Mouse (Mus musculus) natural killer cell, adult 2 months (primary cell): ENCODE results near the gene Usp11.

Source experiments
- DNase-seq, 2 experiments: peaks; one replicate each; pipeline ENCODE4 v3.0.0; 2022; ENCODE audit warnings: low spot score in 2 of 2

The Usp11 gene

DNA sequence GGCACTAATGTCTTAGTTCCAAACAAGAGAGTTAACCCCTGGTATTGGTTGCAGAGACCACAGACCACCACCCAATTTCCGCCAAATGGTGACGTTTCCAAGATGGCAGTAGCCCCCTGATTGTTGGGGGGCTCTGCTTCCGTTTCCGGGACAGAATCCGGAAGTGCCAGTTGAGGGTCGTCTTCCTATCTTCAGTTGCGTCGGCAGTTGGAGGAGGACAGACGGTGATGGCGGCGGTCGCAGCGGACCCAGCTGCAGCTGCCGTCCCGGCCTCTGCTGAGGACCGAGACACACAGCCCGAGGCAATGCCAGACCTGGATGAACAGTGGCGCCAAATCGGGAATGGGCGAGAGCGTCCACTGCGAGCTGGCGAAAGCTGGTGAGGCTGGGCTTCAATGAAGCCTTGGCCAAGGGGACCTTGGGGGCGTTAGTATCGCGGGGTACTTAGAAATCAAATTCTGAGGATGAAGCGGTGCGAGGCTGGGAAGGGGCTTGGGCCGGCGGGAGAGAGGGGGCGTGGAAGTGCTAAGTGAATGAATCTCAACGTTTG is at the start of gene Usp11:
Gene Usp11 (plus strand): TSS at position 166 of the 550 bp plus-strand sequence.
- DNase-seq: peak; percentile 16 to 18

DNA sequence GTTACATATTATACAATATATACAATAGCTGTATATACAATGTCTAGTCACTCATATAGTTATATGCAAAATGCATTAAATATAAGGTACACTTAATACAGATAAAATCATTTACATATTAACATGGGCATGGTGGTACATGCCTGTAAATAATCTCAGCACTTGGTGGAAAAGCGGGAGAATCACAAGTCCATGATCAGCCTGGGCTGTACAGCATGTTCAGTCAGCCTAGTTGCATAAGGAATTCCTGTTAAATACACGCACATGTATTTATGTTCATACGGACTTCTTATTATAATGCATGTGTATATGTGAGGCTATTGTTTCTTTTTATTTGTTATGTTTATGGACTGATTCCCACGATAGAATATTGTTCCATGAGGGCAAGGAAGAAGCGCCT is 46.1 kb upstream of the Usp11 start:
- no peak for DNase-seq

DNA sequence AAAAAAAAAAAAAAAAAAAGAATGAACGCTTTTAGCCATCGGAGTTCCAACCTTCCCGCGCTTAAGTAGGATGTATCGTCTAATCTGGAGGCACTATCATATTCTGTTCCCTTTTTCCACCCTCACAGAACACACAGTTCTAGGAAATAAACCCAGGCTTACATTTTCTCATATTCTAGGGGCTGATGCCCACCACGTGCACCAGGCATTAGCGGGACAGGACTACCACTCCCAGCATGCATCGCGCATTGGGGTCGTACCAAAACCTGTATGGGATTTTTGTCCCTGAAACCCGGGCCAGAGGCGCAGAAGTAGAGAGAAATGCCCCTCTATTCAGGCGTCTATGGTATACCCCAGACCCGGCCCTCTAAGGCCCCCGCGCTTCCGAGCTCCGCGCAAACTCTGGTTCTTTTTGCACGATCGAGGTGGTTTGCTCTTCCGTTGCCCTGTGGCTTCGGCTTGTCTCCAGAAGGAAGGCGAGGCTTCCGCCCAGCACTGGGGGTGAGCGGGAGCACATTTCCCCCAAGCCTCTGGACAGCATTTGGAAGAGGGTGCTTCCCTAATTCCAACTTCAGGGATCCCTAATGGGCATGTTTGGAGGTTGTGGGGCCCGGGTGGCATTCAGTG is 45.6 kb upstream of the Usp11 start, which contains the start of gene Uba1:
Gene Uba1 (plus strand): TSS at position 301 of the 627 bp plus-strand sequence.
- DNase-seq: peak; percentile 74 to 84

DNA sequence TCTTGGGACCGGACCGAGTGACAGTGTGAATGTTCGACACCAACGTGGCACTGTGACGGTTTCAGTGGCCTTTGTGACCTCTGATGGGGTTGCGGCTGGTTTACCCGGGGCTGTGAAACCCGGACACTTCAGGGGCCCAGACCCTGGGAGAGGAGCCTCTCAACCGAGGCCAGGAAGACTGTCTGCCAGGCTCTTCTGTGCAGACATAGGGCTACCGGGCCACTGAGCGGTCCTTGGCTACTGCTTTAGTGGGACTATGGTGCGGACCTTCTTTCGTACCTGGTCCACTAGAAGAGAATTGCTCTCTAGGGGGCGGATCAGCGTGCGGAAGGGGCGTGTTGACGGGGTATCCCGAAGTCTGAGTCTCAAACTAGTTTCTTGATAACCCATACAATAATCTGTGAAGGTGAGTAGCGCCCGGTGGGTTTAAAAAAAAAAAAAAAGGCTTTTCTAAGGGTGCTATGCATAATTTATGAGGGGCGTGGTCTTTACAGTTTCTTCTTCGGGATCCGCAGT is 44.8 kb upstream of the Usp11 start:
- peak; percentile 2 to 4 for DNase-seq

DNA sequence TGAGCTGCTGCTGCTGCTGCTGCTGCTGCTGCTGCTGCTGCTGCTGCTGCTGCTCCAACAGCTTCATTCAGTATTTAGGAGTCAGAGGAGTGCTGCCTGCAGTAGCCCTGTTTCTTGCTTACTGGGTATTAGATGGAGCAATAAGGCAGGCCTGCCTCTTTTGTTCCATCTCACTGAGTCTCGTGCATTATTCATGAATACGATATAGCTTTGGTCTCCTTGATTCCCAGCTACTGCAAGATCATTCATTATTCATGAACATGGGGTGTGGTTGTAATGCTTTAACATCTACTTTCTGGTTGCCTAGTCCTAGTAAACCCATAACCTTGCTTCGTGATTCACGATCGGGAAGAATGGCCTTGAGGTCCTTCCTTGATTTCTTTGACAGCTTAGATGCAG is 41.4 kb upstream of the Usp11 start:
- DNase-seq: no peak

DNA sequence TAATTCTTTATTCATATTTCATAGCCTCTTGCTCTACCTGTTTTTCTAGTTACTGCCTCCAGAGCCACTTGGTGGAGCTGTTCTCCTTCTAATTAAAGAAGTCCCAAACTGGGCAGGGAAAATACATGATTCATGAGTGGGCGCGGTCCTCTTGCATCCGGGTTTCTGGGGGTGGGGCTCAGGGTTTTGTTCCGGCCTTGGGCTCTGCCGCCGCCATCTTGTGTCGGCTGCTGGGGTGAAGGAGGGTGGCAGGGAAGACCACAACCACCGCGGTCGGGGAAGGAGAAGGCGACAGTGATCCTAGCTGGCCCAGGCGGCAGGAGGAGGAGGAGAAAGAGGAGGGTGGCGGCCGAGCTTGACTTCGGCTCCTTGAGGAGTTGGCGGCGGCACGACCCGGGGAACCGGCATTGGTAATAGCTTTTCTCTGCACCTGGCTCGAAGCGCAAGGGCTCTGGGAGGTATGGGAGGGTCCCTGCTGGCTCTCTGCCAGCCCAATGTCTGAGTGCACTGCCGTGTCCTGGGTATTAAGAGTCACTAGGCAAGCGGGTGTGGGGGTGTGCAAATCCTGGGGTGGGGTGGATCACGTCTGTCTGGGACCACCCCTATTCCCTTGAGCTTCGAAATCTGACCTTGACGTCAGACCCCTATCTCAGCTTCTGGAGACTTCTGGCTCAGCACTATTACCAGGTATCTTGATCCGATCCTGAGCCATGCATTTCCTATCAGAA is 40.8 kb upstream of the Usp11 start:
- DNase-seq: peak; percentile 82 to 87

DNA sequence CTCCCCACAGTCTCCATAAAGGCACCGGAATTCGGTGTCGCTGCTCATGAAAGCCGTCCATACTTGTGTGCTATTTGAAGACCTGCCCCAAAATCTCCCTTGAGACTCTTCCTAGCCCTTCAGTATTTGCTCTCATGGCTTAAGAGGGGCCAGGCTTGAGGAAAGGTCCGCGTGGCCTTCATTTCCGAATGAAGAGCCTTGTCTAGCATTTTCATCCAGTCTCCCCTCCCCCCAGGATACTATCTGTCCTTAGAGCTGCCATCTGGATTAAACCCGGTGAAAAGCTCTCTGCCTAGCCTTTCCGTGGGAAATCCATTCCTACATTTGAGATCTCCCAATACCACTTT is 40.3 kb upstream of the Usp11 start:
- DNase-seq: no peak

DNA sequence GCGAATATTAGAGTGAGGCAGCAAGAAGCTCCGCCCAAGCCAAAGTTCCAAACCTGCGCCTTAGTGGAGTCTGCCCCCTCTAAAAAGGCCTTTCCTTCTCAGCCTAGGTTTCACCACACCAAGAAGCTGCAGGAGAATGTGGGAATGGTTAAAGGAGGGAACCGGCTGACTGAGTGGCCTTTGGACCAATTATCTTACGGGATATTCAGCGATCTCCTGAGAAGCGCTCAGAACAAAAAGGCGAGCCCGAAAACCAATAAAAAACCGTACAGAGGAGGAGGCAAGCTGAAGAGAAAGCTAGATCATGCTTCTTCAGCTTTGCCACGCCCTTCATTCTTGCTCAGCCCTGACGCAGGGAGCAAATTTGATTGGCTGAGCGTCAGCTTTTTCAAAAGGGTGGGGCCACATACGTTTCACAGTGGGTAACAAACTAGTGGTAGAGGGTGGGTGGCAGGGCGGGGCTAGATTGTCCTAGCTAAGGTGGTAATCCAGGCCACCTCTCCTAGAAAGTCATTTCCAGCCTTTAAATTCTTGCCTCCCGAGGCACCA is 16.1 kb upstream of the Usp11 start, which contains the start of gene Cdk16:
Gene Cdk16 (plus strand): TSS at position 436 of the 549 bp plus-strand sequence.
- peak; percentile 85 to 86 for DNase-seq

DNA sequence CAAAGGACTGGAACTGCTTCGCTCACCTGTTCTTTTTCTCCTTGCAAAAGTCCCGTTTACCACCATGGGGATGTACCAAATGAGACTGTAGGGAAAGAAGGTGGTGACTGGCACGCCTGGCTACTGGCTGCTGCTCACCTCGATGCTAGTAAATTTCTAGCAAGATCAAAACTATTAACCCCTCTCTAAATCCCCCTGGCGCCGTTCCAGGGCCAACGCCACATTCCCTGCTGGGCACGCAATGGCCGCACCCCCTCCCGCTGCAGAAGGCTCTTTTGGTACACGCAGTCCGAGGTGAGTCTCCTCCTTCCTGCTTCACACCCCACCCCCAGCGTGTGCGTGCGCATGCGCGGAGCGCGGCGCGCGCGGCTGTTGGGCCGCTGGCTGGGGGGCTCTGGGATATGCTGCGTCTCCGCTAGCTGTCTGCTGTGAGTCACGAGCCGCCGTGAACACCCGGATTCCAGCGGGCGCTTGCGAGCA is 15.6 kb upstream of the Usp11 start:
- peak; percentile 78 to 82 for DNase-seq

DNA sequence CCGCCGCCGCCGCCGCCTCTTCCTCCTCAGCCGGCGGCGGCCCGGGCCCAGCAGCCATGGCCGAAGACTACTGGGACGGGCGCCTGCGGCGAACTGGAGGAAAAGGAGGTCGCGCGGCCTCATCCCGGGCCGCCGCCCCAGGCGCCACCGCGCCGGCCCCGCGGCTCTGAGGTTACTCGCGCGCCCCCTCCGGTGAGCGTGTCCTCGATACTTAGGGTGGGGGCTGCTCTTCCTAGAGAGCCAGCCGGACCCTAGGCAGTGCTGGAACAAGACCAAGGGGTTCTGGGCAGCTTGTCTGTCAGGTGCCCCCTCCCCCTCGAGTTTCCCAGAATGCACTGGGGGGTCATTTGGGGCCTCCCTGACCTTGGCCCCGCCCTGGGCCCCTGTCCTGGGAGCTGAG is 15.1 kb upstream of the Usp11 start:
- peak; percentile 36 for DNase-seq

DNA sequence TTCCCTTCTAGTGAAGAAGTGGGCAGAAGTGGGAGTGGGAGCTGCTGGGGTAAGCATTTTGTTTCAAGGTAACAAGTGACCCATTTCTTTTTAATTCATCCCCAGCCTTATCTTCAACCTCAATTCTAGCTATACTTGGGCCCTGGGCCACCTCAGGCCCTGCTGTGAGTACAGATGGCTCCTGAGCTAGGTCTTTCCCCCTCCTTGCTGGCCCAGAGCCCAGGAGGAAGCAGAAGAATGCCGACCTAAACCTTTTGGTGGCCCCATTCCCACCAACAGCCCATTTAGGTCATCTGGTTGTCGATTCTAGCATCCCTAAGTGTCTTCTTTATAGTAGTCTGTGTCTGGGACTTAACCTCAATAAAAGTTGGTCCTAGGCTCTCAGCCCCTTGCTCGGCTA is 12.1 kb upstream of the Usp11 start:
- DNase-seq: no peak

DNA sequence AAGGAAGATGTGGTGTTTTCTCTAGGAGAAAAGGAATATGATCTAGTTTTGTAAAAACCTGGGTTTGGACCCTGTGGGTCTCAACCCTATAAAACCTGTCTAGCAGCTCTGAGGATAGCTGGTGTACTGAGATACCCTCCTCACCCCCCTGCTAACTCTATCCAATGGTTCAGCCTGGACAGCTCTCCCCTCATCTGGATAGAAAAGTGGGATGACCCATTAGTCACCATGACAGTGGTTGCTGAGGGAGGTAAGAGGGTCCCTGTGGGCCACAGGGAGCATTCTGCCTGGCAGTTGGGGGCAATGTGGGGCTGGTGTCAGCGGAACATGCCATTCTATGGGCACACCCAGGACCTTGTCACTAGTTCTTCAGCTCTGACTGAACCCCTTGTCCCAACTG is 11.1 kb upstream of the Usp11 start:
- DNase-seq: no peak

DNA sequence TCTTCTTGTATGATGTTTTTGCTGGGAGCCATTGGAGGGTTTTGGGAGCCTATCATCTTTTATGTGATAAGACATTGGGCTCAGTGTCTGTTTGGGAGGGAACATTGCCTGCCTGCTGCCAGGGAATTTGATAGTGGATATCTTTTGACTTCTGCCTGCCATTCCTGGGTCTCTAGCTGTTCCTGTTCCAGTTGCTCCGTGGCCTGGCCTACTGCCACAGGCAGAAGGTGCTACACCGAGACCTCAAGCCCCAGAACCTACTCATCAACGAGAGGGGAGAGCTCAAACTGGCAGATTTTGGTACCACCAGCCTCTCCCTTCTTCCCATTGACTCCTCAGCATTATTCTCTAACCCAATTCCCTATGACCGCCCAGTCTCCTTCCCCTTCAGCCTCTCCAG is 7.9 kb upstream of the Usp11 start:
- DNase-seq: no peak

DNA sequence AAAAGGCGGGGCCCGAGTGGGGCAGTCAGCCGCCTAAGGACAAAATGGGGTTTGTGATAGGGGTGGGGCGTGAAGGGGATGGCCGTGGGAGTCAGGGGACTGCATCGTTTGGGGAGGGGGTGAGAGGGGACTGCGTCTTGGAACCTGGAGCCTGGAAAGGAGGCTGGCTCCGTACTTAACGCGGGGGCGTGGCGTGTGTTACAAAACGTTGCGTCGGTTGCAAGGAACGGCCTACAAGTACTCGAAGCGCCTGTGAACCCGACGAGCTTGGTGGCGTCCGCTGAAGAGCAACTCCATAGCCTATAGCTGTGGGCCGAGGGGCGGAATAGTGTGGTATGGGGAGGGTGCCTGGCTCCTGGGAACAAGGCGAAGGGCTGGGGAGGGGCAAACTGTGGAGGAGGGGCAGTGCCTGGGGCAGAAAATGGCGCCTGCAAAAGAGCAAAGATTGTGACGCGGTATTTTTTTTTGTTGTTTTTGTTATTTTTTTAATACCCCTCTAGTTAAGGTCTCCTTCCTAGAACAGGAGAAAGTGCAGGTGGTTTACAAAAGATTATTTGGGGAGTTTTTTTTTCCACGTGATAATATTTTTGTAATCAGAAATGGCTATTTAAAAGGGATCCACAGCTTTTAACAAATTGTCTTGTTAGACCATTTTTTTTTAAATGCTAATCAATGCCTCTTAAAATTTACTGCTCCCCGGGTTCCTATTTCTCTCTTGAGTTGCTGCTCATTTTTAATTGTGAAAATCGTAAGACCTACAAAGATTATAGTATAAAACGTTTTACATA is 783 bp downstream of the Usp11 start:
- peak; percentile 67 to 71 for DNase-seq

DNA sequence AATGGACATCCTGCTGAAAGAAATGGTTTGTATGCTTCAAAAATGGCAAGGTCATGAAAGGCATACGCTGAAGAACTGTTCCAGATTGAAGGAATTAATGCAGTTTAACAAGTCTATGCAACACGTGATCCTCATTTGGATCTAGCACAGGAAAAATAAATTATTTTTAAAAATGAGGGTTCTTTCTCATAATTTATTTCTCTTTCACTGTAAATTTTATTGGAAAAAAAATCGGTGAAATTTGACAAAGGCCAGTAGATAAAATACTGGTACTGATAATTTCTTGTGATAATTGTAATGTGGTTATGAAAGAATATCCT is 1.3 kb downstream of the Usp11 start:
- DNase-seq: no peak

DNA sequence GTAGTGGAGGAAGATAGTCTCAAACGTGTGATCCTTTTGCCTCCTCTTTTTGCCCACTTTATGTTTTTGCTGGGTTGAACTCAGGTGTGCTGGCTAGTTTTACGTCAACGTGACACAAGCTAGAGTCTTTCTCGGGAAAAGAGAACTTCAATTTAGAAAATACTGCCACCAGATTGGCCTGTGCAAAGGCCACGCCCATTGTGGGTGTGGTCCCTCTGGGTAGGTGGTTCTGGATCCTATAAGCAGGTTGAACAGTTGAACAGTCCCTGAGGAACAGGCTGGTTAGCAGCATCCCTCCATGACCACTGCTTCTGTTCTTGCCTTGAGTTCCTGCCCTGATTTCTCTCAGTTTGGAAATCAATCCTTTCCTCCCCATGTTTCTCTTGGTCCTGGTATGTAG is 25.0 kb downstream of the Usp11 start:
- no peak for DNase-seq

DNA sequence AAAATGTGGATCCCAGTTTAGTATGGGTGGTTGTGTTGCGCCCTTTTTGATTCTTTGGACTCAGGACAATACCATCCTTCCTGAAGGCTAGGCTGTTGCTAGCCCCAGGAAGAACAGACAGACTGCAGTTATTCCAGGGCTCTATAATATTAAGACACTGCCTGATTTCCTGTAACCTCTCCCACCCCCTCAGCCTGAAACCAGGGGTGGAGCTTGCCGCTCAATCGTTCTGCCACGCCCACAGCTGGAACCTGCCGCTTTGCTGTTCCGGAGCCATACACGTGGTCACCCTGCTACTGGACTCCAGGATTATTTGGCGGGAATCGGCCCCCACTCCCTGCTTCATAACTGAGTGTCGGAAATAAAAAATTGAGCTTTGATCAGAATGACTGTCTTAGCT is 26.3 kb downstream of the Usp11 start:
- DNase-seq: peak in 1 of 2 experiments; percentile 5

DNA sequence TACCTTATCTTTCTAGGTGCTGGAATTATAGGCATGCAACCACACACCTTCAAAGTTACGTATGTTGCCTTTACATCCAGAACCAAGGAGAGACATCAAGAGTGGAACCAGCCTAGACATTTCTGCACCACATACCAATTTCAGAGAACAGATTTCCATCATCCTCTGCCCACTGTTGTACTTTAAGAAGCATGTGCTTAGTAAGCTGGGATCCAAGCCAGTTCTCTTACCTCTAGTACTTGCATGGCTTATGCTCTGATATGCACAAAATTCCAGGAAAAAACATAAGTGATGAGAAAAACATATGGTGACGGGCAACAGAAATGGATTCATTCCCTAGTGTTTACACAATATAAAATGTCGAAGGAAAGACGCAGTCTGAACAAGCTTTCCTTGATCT is 32.8 kb downstream of the Usp11 start:
- no peak for DNase-seq

DNA sequence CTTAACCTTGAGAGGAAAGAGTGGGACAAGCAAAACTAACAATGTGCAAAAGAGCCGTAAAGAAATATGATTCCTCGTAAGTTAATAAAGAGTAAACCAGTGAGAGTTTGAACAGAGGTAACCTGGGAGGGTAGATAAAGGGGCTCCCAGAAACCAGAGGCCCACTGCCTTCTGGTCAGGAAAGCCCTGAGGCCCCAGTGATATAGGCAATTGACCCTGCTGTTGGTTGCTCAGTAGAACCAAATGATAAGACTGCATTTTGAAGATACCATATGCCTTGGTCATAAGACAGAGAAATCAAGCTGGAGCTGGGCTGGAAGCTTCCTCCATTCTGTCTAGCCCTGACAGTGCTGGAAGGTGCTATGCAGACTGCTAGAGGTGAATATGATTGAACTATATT is 45.1 kb downstream of the Usp11 start:
- DNase-seq: no peak

DNA sequence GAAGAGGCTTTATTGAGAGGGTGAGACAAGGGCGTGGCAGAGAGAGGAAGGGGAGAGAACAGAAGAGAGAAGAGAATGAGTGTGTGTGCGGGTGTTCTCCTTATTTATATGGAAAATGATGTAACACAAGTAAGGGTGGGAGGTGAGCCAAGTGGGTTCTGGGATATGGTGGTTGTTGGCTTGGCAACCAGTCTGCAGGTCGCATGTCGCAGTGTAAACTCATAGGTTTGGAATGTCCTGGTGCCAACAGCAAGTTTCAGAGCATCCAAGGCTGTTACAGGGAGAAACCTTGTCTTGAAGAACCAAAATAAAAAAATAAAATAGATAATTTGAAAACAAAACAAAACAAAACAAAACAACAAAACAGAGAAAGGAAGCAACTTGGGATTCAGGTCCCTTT is 57.5 kb downstream of the Usp11 start:
- DNase-seq: no peak
